Mouse (Mus musculus) kidney, adult 2 months (tissue): ENCODE measurements around the gene Cacybp. TPM values are rescaled to one million over a fixed set of nuclear protein-coding genes. Genes with fewer than 3 reads are reported as not detected.

ENCODE experiments used
- DNase-seq: peaks from one replicate; pipeline ENCODE4 v3.0.0; 2021
- H3K27ac ChIP-seq: fragments of 200-500 bp; 2 replicates; pipeline ENCODE4 v1.5.1; 2012; ENCODE audit warnings: low read depth, low read length, control low read depth, inconsistent platforms; ENCODE audit not compliant: insufficient read depth
- H3K27me3 ChIP-seq: fragments of 200-500 bp; replicated peaks from 2 replicates; pipeline ENCODE4 v1.6.1; 2012; ENCODE audit warnings: mild to moderate bottlenecking, moderate library complexity, low read length, inconsistent platforms; ENCODE audit not compliant: control insufficient read depth, insufficient read depth
- H3K36me3 ChIP-seq: fragments of 200-500 bp; 2 replicates; pipeline ENCODE4 v1.6.1; 2012; ENCODE audit warnings: mild to moderate bottlenecking, moderate library complexity, low read length, inconsistent platforms; ENCODE audit not compliant: control insufficient read depth, insufficient read depth
- H3K4me1 ChIP-seq: fragments of 200-500 bp; 2 replicates; pipeline ENCODE4 v1.6.1; 2011; ENCODE audit warnings: low read length; ENCODE audit not compliant: control insufficient read depth, insufficient read depth
- H3K4me3 ChIP-seq: fragments of 200-500 bp; 2 replicates; pipeline ENCODE4 v1.5.1; 2011; ENCODE audit warnings: mild to moderate bottlenecking, low read depth, low read length, control low read depth; ENCODE audit not compliant: insufficient read depth
- CTCF ChIP-seq: fragments of 200-500 bp; conservative IDR thresholded peaks from 2 replicates; pipeline ENCODE4 v1.5.1; 2011; ENCODE audit warnings: low read depth, mild to moderate bottlenecking, control low read depth, low read length, moderate library complexity, mixed read lengths; ENCODE audit not compliant: insufficient read depth, insufficient read length
- POLR2A ChIP-seq: fragments of 200-500 bp; IDR thresholded peaks from one replicate; pipeline ENCODE4 v1.6.1; 2011; ENCODE audit warnings: low read depth, low read length, control low read depth
- WGBS: fragments of 180-500 bp; shearing (Covaris S2); methylation state at CpG from one replicate; pipeline ENCODE4 v1.1.7; 2018; 5-methylcytosine and 5-hydroxymethylcytosine counted together
- polyA plus RNA-seq: library from polyadenylated mRNA; depleted of rRNA; stranded (reverse); fragments of >200 nt; gene quantifications from 2 replicates; pipeline ENCODE4 v1.2.3, GENCODE M21; 2012; rRNA removed

Cacybp gene
- polyA plus RNA-seq, 1 experiment = 8.1 TPM

- 51% methylated on average over 8 of the region's 8 CpGs for WGBS
Measured at GRCm38 (mm10) chr1:160153480-160153879, 59.2 kb downstream of the Cacybp start, which contains the start of gene Tnn. Tnn (minus strand) TSS chr1:160153580.

More at GRCm38 (mm10) chr1:160153480-160153879, 59.2 kb downstream of the Cacybp start, which contains the start of gene Tnn:
- no peaks in the 10 kb centered on the region for H3K4me1 ChIP-seq
- H3K4me3 ChIP-seq = no peak within 1 kb of the TSS
- no peak for DNase-seq
- no peaks in the 10 kb centered on the region for H3K36me3 ChIP-seq
- TF ChIP-seq POLR2A = no peak
- no peak for TF ChIP-seq CTCF
- no peaks in the 10 kb centered on the region for H3K27me3 ChIP-seq
- no peak within 1 kb of the TSS for H3K27ac ChIP-seq

Other genes starting within 250 kb of the Cacybp start
- gene 4930523C07Rik, start 168.5 kb downstream of the Cacybp start, polyA plus RNA-seq = 8.4 and 9.5 TPM in 2 replicates
- gene Tnn, start 59.3 kb downstream of the Cacybp start, polyA plus RNA-seq = 4.5 and 5.2 TPM in 2 replicates
- gene Mrps14, start 17.7 kb downstream of the Cacybp start, polyA plus RNA-seq = 42.3 and 53.5 TPM in 2 replicates